Mouse (Mus musculus) olfactory bulb, adult 2 months (tissue): Measurements from ENCODE around the gene Prkar1a.

ENCODE experiments used
- CTCF ChIP-seq: fragments of 200-500 bp; IDR thresholded peaks from 2 replicates; pipeline ENCODE4 v1.5.1; 2012; ENCODE audit warnings: low read depth, mild to moderate bottlenecking, low read length, moderate library complexity; ENCODE audit not compliant: insufficient read depth
- POLR2A ChIP-seq: fragments of 200-500 bp; IDR thresholded peaks from 2 replicates; pipeline ENCODE4 v1.6.1; 2012; ENCODE audit warnings: mild to moderate bottlenecking, low read depth, low read length, moderate library complexity; ENCODE audit not compliant: insufficient read depth

DNA sequence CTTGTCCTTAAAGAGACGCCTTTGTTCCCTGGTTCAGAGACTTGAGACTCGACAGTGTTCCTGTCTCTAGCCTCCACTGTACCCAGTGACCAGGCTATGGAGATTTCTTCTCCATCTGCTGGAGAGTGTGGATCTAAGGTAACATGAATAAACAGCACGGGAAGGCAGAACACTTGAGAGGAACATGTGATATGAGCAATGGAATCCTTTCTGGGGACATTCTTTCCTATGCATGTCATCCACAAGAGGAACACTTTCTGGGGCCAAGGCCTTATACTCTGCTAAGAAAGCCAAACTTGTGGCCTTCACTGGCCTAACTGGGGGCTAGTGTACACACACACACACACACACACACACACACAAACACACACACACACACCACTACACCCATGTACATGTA is 32.4 kb downstream of the Prkar1a start:
- TF ChIP-seq POLR2A (no peak), CTCF (no peak)
